Mouse (Mus musculus): ENCODE measurements around the gene Faim.

- TF ChIP-seq POLR2AphosphoS5 (IDR thresholded peaks at IDR 0.05; ENCODE audit: borderline replicate concordance, low read depth, low read length) (no peak), MAFK (IDR thresholded peaks at IDR 0.05; ENCODE audit: borderline replicate concordance, low read depth, low read length) (no peak), CTCF (IDR thresholded peaks at IDR 0.05 in 2 of 3, conservative IDR thresholded peaks at IDR 0.05 in 1 of 3; ENCODE audit: control insufficient read depth in 1 of 3, insufficient read depth in 1 of 3, low read depth in 2 of 3, low read length in 3 of 3, poor library complexity in 1 of 3, severe bottlenecking in 1 of 3) (peak in 1 of 3 experiments; percentile 27; a peak in 2 of 6 replicates), ZMIZ1 (IDR thresholded peaks at IDR 0.05; ENCODE audit: low read depth, low read length) (no peak), NELFE (IDR thresholded peaks at IDR 0.05; ENCODE audit: low read depth, low read length) (no peak), ZNF384 (IDR thresholded peaks at IDR 0.05; ENCODE audit: low read depth, low read length) (no peak), SIN3A (IDR thresholded peaks at IDR 0.05; ENCODE audit: low read length) (no peak), TBP (IDR thresholded peaks at IDR 0.05; ENCODE audit: low read depth, low read length) (no peak), RCOR1 (IDR thresholded peaks at IDR 0.05; ENCODE audit: low read depth, low read length) (no peak), MXI1 (IDR thresholded peaks at IDR 0.05; ENCODE audit: low read depth, low read length) (no peak)
These were observed 21.1 kb upstream of the Faim start for GRCm38 (mm10) chr9:98965084-98965483.
